Mouse (Mus musculus) ovary, postnatal 36 days (tissue): ENCODE data around the gene Abcb11.

ENCODE experiments used
- DNase-seq: peaks from one replicate; pipeline ENCODE4 v3.0.0; 2022; ENCODE audit warnings: low spot score, mixed read lengths

Gene Abcb11

GRCm38 (mm10) chr2:69188732-69189131 is 153.7 kb downstream of the Abcb11 start:
- DNase-seq: no peak
